Mouse (Mus musculus) brain, embryonic 14.5 days (tissue): Measurements from ENCODE around the gene Cops6. TPM values are rescaled to one million over a fixed set of nuclear protein-coding genes. Genes with fewer than 3 reads are reported as not detected.

Experiments
- DNase-seq: peaks from one replicate; pipeline ENCODE4 v3.0.0-alpha.2; 2011; ENCODE audit warnings: low read depth
- CTCF ChIP-seq: fragments of 200-500 bp; IDR thresholded peaks from 2 replicates; pipeline ENCODE4 v1.5.1; 2012; ENCODE audit warnings: inconsistent platforms, mild to moderate bottlenecking, moderate library complexity, borderline replicate concordance; ENCODE audit not compliant: insufficient read depth, insufficient read length; ENCODE audit errors: extremely low read depth
- POLR2A ChIP-seq: fragments of 200-500 bp; IDR thresholded peaks from 2 replicates; pipeline ENCODE4 v1.6.1; 2012; ENCODE audit warnings: mild to moderate bottlenecking, inconsistent platforms, borderline replicate concordance; ENCODE audit not compliant: poor library complexity, insufficient read depth, insufficient read length, severe bottlenecking; ENCODE audit errors: extremely low read depth
- polyA plus RNA-seq: library from polyadenylated mRNA; depleted of rRNA; stranded (reverse); fragments of >200 nt; gene quantifications from 2 replicates; pipeline ENCODE4 v1.2.3, GENCODE M21; 2012; rRNA removed

The Cops6 gene
- 134 and 144 TPM in 2 replicates for polyA plus RNA-seq

DNA sequence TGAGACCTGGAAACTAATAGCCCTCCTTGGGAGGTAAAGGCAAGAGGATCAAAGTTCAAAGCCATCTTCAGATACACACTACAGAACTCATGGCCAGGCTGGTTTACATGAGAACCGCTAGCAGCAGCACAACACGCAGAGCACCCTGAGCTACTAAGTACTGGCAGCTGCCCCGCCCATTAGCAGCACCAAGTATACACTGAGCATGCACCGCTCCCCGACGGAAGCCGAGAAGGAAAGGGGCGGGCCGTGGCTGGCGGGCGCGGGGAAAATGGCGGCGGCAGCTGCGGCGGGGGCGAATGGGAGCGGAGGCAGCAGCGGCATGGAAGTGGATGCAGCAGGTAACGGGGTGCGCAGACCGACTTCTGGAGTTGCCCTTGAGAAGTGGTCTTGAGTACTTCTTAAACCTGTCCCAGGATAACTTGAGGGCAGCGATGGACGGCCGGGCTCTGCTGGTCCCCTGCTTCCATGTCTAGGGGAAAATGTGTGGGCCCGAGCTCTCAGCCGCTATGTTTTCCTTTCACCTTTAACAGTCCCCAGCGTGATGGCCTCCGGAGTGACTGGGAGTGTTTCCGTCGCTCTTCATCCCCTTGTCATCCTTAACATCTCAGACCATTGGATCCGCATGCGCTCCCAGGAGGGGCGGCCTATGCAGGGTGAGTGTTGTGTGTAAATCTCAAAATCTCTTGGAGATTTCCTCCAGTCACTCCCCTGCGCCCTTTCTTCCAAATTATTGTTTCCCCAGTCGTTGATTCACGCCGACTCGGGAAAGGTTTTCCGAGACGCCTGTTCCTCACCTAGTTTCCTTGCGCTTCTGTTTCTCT, at the start of gene Cops6:
TSS of gene Cops6 (plus strand) at position 230 of the 824 bp plus-strand sequence.
- TF ChIP-seq CTCF (no peak), POLR2A (peak; percentile 85)
- peak; percentile 98 for DNase-seq

DNA sequence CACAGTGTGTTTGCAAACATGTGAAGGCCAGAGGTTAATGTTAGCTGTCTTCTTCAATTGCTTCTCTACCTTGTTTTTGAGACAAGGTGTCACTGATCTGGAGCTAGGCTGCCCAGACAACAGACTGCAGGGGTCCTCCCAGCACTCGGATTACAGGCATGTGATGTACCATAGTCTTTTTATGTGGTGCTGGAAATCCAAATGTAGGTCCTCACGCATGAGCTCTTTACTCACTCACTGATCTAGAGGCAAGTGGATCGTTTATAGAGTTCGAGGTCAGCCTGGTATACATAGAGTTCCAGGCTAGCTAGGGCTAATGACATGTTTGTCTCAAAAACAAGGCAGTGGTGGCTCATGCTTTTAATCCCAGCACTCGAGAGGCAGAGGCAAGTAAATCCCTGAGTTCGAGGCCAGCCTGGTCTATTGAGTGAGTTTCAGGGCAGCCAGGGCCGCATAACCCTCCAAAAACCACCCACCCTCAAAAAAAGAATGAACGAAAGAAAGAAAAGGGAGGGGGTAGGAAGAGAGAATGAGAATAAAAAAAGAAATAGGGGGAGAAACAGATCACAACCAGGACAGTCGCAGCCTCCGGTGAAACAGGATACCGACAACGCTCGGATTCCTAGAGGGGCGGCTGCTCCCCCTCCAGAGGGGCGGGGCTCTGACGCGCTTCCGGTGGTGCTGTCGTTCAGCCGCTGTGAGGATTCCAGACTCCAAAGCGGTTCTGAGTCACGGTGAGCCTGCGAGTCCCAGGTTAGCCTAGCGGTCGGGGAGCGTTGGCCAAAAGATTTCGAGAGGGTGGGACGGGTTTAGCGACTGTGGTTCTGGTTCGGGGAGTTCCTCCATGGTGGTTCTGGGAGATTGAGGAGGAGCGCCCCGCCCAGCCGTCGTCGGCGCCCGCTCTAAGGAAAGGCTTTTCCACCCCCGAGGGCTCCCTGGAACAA, 44.3 kb upstream of the Cops6 start, which contains the start of gene Zscan21:
TSS of gene Zscan21 (plus strand) at position 649 of the 944 bp plus-strand sequence.
- peak; percentile 96 for DNase-seq
- TF ChIP-seq POLR2A (peak; percentile 72; the same call in 1 of the 2 replicates), CTCF (no peak)

DNA sequence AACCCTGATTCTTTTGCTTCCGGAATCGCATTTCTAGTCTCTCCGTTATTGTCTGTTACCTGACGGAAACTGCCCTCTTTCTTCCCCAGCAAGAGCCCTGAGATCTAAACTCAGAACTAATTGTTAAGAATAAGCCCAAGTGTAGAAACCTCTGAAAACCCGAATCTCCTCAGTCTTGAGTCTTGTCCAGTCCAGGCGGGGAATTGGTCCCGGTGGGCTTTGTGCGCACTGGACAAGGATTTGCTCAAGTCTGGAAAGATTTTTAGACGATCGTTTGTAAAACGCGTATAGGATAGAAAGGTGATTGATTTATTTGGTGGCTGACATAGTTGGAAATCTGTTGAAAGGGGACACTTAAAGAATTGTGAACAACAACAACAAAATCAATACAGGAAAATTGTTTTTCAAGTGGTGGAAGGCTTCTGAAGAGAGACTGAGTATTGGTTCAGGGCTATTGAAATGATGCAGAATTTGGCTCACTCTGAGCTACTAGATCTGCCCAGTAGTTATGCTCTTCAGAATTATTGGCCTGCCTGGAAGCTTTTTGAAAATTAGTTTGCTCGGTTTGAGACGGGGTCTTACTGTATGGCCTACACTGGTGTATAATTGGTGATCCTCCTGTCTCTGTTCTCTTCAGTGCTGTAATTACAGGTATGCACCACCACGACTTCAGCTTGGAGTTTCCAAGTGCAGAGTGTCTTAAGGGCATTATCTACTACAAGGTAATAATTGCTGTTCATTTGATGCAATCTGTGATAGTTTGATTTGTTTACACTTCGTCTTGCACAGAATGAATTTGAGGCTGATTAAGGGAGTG, 43.5 kb upstream of the Cops6 start:
- DNase-seq, result no peak
- TF ChIP-seq CTCF (no peak), POLR2A (no peak)

DNA sequence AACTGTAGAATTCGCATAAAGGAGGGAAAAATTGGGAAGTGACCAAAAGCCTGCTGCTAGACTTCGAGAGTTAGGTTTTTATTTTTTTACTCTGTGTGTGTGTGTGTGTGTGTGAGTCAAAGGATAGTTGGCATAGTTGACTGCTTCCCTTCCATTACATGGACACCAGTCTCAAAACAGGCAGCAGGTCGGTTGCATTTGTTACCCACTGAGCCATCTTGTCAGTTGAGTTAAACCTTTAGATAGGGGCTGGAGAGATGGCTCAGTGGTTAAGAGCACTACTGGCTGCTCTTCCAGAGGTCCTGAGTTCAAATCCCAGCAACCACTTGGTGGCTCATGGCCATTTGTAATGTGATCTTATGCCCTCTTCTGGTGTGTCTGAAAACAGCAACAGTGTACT, 42.8 kb upstream of the Cops6 start:
- DNase-seq, result no peak
- TF ChIP-seq CTCF, result no peak

DNA sequence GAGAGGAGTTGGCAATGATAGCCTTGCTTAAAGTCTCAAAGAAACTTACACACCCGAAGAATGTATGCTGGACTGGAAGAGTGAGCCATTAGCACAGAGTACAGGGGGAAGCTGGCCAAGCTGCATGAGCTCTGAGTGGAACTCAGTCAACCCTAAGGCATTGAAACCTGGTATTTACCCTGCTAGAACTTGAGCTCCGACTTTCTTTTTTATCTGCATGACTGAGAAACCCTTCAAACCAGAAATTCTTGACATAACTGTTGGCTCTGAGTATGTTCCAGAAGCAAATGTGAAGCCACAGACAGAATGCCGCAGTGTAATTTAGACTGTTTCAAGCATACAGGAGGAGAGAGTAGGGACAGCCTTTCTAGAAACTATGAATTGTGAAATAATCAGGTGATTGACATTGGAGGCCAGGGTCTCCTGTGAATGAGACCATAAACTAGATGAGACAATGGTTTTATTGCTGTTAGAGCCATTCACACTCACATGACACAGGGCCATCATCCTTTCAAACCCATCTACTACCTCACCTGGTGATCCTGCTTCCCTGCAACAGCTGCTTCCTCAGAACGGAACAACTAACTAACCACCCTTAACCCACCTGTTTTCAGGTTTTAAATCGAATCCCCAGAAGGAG, 28.3 kb upstream of the Cops6 start:
- TF ChIP-seq CTCF (no peak), POLR2A (no peak)
- no peak for DNase-seq

DNA sequence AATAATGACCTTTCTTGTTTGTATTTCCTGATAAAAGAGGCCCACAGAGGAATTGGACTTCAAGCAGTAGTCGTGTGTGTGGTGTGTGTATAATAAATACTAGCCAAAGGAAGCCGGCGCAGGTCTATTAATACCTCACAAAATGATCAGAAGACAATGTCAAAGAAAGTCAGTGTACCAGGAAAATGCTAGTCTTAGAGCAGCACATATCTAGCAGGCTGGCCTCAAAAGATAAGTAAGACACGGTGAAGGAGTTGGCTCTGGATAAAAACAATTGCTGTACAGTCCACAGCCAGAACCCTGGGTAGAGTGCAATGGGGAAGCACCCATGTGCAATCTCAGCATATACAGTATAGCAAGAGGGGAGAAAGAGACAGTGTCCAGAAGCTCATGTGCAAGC, 23.6 kb upstream of the Cops6 start:
- TF ChIP-seq CTCF, result no peak
- no peak for TF ChIP-seq POLR2A
- DNase-seq, result no peak

DNA sequence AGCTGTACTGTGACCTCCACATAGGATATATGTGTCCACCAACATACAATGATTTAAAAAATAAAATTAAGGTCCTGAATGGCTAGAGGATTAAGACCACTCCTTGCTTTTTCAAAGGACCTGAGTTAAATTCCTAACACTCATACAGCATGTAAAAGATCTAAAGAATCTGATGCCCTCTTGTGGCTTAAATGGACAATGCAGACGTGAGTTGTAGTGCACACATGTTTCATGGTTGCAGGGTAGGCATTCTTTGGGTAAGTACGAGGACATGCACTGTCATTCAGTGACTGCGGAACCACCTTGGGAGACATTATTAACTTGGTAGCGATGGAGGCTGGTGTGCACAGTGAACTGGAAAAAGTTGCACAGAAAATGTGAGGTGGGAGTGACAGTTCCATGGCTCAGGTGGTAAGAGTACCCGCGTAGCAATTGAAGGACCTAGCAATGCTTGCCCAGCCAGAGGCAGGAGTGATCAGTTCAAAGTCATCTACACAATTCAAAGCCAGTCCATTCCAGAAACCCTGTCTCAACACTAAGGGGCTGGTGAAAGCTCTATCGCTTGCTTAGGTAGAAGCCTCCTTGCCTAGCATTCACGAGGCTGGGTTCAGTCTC, 22.8 kb upstream of the Cops6 start:
- DNase-seq, result peak; percentile 60
- TF ChIP-seq CTCF (peak; percentile 55), POLR2A (no peak)

DNA sequence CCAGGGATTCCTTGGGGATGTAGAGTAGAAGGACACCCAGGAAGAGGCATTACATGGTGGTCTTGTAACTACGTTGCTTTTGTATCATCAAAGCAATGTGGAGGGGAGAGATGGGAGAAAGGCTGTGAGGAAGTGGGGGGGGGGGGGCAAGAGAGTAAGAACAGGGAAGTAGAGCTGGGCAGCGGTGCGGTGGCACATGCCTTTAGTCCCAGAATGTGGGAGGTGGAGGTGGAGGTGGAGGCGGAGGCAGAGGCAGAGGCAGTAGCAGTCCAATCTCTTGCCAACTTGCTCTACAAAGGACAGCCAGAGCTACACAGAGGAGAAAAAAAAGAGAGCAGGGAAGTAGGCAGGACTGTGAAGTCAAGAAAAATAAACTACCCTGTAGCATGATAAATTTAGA, 22.3 kb upstream of the Cops6 start:
- no peak for TF ChIP-seq CTCF
- TF ChIP-seq POLR2A, result no peak

DNA sequence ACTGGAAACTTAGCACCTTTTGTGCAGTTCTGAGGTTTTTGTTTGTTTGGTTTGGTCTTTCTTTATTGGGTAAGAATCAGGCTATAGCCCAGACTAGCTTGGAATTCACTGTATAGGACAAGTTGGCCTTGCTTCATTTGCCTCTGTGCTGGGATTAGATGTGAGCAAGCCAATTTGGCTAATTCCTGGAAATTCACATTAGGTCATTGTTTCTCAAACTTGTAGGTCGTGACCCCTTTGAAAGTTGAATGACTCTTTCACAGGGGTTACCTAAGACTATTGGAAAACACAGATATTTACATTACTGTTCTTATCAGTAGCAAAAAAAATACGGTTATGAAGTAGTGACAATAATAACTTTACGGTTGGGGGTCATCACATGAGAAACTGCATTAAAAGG, 6.5 kb upstream of the Cops6 start:
- DNase-seq, result no peak
- TF ChIP-seq POLR2A (no peak), CTCF (no peak)

More for the DNA sequence above, 22.3 kb upstream of the Cops6 start:
- no peak for DNase-seq

DNA sequence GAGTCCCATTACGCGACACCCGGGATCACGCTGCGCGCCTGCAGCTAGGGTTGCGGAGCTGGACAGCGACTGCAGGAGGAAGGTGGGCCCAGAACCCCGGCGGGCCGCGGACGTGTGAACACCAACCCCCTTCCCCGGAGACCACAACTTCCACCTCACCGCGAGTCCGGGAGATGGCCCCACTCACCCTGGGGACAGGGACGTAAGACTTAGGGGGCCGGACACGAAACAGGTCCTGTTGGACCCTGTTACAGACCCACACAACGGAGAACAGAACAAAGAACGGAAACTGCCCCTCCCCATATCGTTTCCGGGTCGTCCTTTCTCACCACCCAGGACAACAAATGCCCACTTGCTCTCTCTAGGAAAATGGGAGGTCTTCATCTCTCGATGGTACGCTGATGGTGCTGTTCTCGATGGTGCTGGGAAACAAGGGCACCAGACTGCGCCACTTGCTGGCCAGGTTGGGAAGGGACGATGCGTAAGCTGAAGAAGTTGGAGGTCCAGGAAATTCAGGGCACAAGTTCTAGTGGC, 5.4 kb upstream of the Cops6 start, which contains the start of gene Zfp113:
TSS of gene Zfp113 (minus strand) at position 302 of the 534 bp plus-strand sequence.
- TF ChIP-seq POLR2A, result peak; percentile 66; the same call in 1 of the 2 replicates
- TF ChIP-seq CTCF, result peak; percentile 87
- peak; percentile 99 for DNase-seq
